Mouse (Mus musculus): ENCODE results near the gene Fam160b1. TPM values are rescaled to one million over a fixed set of nuclear protein-coding genes. Genes with fewer than 3 reads are reported as not detected.

Fam160b1 gene
- total RNA-seq, 2 experiments from 2014 or later = 28.6 to 30.0 TPM

DNA sequence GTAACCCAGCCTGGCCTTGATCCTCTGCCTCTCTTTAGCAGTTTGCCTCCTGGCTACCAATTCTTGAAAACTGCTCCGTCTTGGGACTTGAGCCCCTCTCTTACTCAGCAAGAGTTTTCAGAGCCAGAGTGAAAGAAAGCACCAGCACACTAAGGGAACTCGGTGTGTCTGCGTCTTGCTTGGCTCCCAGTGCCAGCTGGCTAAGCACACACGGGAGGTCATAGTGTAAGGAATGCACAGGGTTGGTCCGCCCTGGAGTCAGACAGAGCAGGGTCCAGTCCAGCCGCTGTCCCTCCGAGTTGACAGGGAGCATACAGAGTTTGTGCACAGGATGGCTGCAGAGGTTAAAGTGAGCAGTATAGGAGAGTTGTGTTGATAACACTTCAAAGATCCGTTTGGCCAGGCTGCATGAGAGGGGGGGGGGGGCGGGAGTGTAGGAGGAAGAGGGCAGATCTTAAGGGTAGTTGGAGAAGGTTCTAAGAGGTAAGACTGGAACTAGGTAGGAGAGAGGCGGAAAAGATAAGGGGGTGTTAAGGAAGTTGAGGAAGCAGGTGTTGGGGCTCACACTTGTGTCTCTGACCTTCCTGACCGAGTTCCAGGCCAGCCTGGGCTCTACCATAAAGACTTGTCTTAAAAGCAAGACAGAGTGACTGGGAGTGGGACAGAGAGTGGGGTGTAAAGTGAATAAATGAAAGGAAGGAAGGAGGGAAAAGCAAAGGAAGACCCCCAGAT, 4.6 kb downstream of the Fam160b1 start:
- no peak for DNase-seq (ENCODE audit: low spot score in 2 of 2)

DNA sequence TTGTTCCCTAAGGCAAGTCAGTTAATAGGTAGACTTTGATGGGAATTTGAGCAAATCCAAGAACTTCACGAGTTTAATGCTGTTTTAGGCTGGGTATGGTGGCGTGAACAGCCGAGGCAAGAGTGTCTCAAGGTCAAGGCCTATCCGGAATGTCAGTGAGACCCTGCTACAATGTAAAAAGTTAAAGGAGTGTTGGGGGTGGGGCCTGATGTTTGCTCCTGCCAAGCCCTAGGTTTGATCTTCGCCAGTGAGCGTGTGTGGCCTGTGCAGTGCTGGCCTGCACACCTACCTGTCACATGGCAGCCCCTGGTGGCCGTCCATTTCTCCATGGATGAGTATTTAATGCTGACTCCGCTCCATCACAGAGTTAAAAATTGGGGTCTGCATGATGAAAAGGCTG, 5.5 kb downstream of the Fam160b1 start:
- DNase-seq (ENCODE audit: low spot score in 2 of 2) = no peak

DNA sequence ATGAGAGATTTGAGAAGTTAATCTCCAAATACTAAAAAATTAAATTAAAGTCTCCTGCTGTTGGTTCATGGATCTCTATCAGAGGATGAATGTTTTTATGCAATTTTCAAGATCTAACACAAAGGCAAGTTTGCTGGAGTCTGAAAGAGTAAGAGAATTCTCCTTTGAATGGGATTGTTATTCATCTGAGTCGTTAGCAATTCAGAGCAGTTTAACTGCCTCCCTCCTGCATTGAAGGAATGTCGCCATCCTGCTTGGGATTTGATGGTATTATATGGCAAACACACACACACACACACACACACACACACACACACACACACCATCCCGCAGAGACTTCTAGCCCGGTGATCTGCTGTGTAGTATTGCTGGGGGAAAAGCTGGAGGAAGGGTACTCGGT, 6.1 kb downstream of the Fam160b1 start:
- DNase-seq (ENCODE audit: low spot score in 2 of 2) = no peak

DNA sequence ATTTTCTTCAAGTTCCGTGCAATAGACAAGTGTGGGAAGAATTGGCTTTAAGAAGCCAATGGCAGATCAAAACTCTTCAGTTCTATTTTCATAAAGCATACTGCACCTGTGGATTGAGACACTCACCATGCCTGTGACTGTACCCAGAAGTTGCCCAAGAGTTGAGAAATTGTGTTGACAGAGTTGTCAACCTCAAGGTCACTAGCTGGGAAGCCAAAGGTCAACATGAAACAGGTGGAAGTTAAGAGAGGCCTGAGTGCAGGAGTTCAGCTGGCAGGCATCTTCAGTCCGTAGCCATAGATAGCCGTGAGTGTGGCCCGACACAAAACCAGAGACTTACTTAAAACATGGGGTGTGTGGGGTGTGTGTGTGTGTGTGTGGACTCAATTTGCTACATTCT, 6.7 kb downstream of the Fam160b1 start:
- no peak for DNase-seq (ENCODE audit: low spot score in 2 of 2)

DNA sequence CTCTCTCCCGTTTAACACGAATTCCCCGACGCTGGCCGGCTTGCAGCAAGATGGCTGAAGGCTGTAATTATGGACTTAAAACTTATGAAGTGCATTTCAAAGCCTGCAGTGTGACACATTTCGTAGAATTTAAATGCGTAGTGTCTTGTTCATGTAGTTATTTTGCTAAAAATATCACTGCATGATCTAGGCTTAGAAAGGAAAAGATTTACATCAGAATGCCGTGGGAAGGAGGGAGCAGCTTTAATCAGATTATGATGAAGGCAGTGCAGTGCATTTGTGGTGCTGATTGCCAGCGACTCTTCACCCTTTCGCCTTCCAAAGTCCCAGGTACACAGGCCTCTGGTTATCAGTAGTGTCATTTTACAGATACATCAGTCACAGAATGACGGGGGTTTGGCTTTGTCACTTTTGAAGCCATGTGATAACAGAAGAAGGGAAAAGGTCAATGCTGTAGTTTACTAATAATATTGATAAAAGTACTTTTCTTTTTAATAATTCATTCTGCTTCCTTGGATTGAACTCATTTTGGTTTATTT, 7.4 kb downstream of the Fam160b1 start:
- DNase-seq (ENCODE audit: low spot score in 2 of 2) = no peak

DNA sequence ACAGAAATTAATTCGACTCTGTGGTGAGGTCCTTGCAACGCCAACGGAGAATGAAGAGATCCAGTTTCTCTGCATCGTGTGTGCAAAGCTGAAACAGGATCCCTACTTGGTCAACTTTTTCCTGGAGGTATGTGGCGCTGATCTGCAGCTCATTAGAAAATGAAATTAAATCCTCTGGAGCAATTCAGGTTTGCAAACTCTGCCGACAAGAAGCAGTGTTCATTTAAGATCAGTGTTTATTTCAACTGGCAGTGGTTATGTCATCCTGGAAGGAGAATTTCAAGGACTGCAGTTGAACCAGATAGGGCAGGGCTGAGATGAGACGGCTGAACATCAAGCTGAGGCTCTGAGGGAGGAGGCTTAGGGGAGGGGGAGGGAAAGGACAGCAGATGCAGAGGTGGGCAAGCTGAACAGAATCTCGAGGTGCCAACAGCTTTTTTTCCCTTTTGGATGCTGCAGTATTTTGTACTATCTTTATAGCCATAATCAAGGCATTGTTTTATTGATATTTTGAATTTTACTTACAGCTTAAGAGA, 12.9 kb downstream of the Fam160b1 start:
- DNase-seq (ENCODE audit: low spot score in 2 of 2) = no peak

DNA sequence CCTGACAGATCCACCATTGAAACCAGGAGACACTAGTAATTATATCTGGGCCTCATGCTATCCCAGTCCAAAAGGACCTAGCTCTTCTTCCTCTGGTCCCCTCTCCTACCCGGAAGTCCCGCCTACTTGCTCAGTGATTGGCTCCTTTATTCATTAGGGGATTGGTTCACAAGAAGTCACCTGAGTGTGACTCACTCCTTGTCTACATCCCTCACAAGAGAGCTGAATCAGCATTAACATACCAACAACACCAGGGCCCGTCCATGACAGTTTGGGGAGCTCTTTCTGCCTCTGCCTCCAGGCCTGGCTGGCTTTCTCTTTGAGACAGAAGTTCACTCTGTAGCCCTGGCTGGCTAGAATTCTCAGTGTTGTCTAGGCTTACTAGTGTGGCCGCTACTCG, 14.7 kb downstream of the Fam160b1 start:
- DNase-seq (ENCODE audit: low spot score in 2 of 2) = no peak

DNA sequence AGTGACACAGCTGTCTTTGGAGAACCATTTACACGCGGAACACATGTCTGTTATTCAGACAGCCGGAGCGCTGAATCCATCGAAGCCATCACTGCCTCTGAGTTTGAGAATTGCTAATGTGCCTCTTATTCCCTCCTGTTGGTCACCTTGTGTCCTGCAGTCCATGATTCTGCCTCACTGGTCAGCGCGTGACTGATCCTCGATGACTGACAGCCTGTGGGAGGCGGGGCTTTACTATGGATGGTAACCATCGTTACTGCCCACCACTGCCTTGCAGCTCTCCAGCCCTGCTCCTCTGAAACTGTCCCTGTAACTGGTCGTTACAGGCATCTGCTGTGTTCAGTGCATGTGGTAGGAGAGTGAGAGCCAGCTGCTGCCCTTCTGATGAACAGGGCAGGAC, 15.3 kb downstream of the Fam160b1 start:
- DNase-seq (ENCODE audit: low spot score in 2 of 2) = no peak

DNA sequence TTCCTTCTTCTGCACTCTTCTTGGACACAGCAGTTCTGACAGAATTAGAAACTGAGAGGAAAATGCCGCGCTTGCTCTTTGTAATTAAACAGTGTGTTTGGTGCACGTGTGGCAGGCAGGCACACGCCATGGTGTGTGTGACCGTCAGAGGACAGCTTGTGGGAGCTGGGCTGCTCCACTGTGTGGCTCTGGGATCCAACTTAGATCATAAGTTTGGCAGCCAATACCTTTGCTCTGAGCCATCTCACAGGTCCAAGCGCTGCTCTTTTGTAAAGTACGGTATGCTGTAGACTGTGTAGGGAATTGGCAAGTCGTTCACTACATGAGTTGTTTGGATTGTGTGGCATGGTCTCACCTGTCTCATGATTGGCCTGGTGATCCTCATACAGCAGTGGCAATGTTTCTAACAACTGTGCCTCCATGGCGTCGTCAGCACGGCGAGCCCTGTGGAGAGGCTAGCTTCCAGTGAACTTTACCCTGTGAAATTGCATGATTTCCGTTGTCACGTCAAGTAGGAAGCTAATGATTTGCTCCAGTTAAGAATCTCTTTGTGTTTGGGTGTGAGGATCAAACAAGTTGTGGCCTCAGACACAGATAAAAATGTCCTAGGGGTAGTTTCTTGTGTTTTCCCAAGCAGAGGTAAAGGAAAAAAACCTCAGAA, 16.7 kb downstream of the Fam160b1 start:
- no peak for DNase-seq (ENCODE audit: low spot score in 2 of 2)

DNA sequence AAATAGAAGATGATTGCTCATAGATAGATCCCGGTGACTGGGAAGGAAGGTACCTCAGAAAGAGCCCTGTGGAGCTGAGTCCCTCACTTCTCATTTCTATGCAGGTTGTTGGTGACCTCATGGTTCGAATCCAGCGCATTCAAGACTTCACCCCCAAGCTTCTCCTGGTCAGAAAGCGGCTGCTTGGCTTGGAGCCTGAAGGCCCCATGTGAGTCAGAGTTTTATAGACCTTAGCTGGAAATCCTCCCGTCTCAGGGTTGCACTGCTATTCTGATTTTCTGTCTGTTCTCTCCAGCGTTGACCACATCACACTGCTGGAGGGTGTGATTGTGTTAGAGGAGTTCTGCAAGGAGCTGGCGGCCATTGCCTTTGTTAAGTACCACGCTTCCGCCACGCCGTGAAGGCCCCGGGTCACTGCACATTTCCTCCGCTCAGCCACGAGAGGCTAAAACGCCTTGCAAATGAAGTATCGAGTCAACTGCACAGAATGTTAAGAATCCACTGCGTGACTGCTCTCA, 25.8 kb downstream of the Fam160b1 start:
- DNase-seq (ENCODE audit: low spot score in 2 of 2) = no peak

DNA sequence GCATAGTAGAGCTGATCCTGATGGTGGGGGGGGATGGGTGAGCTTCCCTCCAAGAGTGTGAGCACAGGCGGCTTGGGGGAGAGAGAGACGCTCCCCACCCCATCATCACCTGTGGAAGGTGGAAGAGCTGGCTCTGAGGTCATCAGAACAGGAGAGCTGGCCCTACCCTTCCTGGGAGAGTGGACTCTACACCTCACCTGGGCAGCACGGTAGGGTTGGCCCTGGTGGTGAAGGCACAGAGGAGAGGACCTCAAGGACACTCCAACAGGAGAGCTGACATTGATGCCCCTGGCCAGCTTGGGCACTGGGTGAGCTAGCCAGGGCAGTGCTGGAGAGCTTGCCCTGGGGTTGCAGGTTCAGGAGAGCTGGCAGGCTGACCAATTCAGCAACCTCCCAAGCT, 31.1 kb downstream of the Fam160b1 start:
- no peak for DNase-seq (ENCODE audit: low spot score in 2 of 2)

DNA sequence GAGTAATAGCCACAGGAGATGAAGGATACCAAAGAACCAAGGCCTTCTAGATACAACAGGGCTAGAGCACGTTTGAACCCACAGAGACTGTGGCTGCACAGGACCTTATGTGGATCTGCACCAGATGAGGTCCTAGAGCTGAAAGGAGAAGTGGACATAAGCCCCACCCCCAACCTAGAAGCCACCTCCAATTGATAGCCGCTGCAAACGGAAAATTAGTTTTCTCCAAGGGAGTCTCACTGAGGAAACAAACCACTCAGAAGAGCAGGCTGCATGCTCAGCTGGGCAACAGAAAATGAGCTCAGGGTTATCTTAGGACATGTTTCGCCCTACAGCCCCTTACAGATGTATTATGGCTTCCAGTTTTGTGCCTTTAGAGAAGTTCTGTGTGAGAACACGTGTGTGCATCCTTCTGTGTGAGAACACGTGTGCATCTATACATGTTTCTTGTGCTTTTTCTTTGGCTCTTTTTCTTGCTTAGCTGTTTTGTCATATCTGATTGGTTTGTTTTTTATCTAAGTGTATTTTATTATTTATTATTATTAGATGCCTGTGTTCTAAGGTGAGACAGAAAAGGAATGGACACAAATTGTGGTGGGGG, 33.0 kb downstream of the Fam160b1 start:
- no peak for DNase-seq (ENCODE audit: low spot score in 2 of 2)

DNA sequence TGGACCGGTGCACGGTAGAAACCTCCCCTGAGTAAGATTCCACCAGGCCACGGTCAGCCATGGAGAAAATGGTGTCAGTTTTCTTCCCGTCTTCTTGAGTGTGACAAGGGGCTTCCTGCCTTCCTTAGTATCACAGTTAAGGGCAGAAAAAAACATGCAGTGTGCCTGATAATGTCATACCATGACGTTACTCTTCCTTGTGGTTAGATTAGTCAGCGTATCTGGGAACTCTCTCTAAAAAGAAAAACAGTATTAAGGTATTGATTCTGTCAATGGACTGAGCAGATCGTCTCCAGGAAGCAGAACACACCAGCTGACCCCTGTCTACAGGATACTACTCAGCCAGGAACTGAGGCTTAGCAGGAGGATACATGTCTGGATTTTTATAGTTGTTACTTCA, 36.1 kb downstream of the Fam160b1 start:
- no peak for DNase-seq (ENCODE audit: low spot score in 2 of 2)

DNA sequence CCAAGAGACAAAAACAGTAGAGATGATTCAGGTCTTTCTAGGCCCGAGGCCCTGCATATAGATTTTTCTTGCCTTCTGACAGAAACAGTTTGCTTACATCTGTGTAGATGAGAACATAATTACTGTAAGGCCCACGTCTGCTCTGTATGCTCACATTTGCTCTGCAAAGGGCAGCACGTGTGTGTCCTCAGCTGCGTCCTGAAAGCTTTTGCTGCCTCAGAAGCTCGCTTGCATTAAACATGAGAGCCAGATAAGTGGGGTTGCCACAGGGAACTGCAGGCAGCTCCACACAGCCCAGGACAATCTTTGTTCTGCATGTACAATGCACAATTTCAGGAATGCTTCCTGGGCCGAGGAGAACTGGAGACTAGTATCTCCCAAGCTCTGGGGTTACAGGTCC, 41.9 kb downstream of the Fam160b1 start:
- DNase-seq (ENCODE audit: low spot score in 2 of 2) = no peak

DNA sequence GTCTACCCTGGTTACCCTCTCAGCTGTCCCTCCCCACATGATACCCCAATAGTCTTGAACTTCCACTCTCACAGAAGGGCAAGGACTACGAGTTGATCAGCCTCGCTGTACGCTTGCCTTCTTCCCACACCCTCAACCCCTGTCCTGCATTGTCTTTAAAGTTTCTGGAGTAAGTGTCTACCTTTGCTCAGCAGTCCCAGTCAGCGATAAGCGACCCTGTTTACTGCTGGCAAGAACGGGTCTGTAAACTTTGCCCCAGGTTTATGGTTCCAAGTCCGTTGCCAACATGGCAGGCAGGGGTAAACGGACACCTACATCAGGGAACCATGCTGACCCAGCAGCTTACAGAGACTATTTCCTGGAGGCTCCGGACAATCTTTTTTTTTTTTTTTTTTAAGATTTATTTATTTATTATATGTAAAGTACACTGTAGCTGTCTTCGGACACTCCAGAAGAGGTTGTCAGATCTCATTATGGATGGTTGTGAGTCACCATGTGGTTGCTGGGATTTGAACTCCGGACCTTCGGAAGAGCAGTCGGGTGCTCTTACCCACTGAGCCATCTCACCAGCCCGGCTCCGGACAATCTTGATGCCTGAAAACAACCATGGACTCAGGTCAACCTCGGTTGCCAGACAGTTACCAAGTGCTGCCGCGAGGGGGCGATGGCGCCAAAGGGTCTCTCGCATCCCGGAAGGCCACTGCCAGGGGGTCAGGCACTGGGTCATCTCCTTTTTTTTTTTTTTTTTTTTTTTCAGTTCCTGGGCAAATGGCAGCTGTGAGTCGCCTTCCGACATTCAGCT, 43.4 kb downstream of the Fam160b1 start:
- peak; percentile 82 to 86 for DNase-seq (ENCODE audit: low spot score in 2 of 2)

DNA sequence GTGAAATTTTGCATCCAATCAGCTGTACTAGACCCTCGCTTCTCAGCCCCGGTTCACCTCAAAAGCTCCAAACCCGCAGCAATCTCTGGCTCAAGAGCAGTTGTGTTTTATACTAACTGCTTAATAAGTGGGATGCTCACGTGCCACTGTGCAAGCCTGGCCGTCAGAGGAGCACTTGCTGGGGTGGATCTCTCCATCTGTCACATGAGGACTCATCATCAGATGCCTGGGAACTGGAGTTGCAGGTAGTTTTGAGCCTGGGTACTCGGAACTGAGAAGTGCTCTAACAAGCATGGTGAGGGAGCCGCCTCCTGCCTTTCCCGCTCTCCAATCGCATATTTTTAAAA, 44.0 kb downstream of the Fam160b1 start:
- DNase-seq (ENCODE audit: low spot score in 2 of 2) = no peak

DNA sequence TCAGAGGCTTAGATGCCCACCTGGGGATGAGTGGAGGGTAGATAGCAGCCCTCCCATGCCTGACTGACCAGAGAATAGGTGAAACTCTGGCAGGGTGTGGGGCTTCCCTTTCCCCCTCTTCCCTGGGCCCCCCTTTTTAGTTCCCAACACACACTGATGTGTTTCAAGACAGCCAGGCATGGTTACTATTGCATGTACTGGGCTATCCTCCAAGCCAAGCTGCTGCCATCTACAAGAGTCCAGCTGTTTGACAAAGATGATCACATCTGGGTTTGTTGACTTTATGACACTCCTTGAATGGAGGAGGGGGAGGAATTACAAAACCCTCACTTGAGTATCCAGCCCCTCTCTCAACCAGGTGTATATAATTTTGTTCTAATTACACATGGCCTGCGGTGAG, 47.5 kb downstream of the Fam160b1 start:
- no peak for DNase-seq (ENCODE audit: low spot score in 2 of 2)

DNA sequence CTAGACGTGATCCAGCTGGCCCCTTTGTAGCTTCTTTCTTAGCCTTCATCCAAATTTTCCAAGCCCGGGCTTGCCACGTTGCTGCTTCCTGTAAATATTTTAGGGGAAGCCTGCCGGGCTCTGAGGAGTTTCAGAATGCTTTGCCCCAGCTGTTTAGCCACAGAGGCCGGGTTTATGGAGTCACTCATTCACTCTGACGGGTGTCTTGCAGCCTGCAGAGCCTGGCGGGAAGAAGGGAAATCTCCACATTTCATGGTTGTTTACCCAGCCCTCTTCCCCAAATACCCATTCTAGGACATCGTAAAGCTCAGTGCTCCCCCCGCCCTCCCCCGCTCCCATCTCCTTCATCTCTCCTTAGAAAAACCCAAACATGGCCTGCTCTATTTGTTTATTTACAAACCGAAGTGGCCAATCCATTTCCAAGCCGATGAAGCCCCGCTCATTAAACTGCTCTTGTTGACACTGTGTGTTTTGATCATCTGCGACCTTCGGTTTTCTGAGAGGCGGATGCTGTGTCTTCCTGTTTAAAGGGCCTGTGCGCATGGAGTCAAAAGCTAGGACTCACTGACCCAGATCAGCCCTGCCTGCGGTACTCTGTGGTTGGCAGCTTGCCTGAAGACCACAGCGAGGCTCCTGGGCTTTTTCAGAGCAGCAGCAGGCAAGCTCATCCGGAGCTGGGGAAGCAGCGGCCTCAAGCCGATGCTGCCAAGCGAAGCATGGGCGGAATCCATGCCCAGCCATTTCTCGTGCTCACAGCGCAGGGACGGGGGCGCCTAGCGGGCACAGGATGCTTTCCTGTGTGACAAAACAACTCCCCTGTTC, 51.1 kb downstream of the Fam160b1 start:
- peak in 1 of 2 experiments; percentile 46 for DNase-seq (ENCODE audit: low spot score in 2 of 2)

DNA sequence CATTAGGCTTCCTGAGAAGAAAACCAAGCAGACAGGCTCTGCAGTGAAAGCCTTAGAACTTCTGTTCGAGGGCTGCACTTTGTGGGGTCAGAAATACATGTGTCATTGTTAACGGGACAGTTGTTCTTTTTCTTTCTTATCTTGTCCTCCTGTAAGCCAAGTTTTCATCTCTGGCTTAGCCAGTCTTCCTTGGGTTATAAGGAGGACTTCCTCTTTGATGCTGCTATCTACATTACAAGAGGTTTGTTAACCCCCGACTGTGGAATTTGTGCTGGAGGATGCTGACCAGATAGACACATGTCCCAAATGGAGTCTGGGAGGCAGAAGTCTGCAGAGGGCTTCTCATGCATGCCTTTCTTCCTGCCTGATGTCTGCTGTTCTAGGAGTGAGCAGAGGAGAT, 52.7 kb downstream of the Fam160b1 start:
- no peak for DNase-seq (ENCODE audit: low spot score in 2 of 2)

DNA sequence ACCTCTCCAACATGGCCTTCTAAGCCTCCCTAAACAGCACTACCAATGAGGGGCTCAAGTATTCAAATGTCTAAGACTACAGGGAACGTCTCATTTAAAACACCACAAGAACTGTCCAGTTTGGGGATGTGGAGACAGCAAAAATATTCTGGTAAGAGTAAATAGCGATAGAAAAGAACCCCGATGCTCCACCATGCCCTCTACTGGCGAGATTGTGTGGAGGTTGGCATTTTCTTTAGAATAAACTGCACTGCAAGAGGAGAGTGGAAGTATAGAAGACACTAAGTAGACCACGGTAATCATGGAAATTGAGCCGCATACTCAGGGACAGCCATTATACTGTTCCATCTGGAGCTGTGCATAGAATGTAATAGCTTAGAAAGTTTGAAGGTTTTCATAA, 53.4 kb downstream of the Fam160b1 start:
- no peak for DNase-seq (ENCODE audit: low spot score in 2 of 2)

All from adrenal gland, postnatal 4 days (tissue).